Mouse (Mus musculus) spleen, embryonic (tissue): ENCODE results near the gene Hoxd4.

Experiments used
- CTCF ChIA-PET: fragments of 350-600 bp; sonication (Branson Sonifier 250); formaldehyde crosslinking; loops from one replicate; lab custom pipeline; 2022; lab: Charles Lee

Gene Hoxd4

GRCm38 (mm10) chr2:74691995-74692807, 19.5 kb upstream of the Hoxd4 start:
- CTCF ChIA-PET: no interaction called here

- CTCF ChIA-PET: no interaction called here
Observed at GRCm38 (mm10) chr2:74692808-74693431, 18.8 kb upstream of the Hoxd4 start.

- CTCF ChIA-PET: no interaction called here
Observed at GRCm38 (mm10) chr2:74693432-74693827, 18.3 kb upstream of the Hoxd4 start.

GRCm38 (mm10) chr2:74694066-74694465, 17.7 kb upstream of the Hoxd4 start:
- CTCF ChIA-PET: no interaction called here

GRCm38 (mm10) chr2:74695383-74695782, 16.3 kb upstream of the Hoxd4 start:
- CTCF ChIA-PET: no interaction called here

- CTCF ChIA-PET: no interaction called here
Observed at GRCm38 (mm10) chr2:74695813-74696430, 15.8 kb upstream of the Hoxd4 start.

GRCm38 (mm10) chr2:74696442-74697335, 15.0 kb upstream of the Hoxd4 start:
- CTCF ChIA-PET: no interaction called here

- CTCF ChIA-PET: no interaction called here
Observed at GRCm38 (mm10) chr2:74697567-74698121, 14.1 kb upstream of the Hoxd4 start, which contains the start of gene Hoxd9. Gene Hoxd9, plus strand, starts transcription at chr2:74697727.

GRCm38 (mm10) chr2:74698201-74699052, 13.3 kb upstream of the Hoxd4 start:
- CTCF ChIA-PET: interaction anchor here (0.7 kb wide), 1 partner anchor 249 kb away, joined by 3 read pairs; no protein-coding TSS in a partner anchor

- CTCF ChIA-PET: interaction anchor here (0.7 kb wide), 1 partner anchor 250 kb away, joined by 3 read pairs; no protein-coding TSS in a partner anchor
Observed at GRCm38 (mm10) chr2:74699053-74699430, 12.7 kb upstream of the Hoxd4 start.

- CTCF ChIA-PET: no interaction called here
Observed at GRCm38 (mm10) chr2:74699664-74700545, 11.8 kb upstream of the Hoxd4 start.

- CTCF ChIA-PET: interaction anchor here (0.6 to 0.9 kb wide), 3 partner anchors 263 to 1750 kb away, joined by 4 to 7 read pairs (median 6); no protein-coding TSS in a partner anchor
Observed at GRCm38 (mm10) chr2:74700546-74701112, 11.1 kb upstream of the Hoxd4 start.

GRCm38 (mm10) chr2:74701949-74702819, 9.5 kb upstream of the Hoxd4 start:
- CTCF ChIA-PET: interaction anchor here (0.7 kb wide), 1 partner anchor 1758 kb away, joined by 4 read pairs; no protein-coding TSS in a partner anchor

- CTCF ChIA-PET: no interaction called here
Observed at GRCm38 (mm10) chr2:74702820-74703219, 8.9 kb upstream of the Hoxd4 start.

GRCm38 (mm10) chr2:74703317-74703716, 8.4 kb upstream of the Hoxd4 start:
- CTCF ChIA-PET: no interaction called here

GRCm38 (mm10) chr2:74703720-74704392, 7.9 kb upstream of the Hoxd4 start:
- CTCF ChIA-PET: interaction anchor here (0.6 kb wide), 1 partner anchor 75 kb away, joined by 3 read pairs; no protein-coding TSS in a partner anchor
